Mouse (Mus musculus): ENCODE measurements around the gene Ano6.

- no peak for TF ChIP-seq EP300 (IDR thresholded peaks at IDR 0.05; ENCODE audit: low read depth)
- no peak for TF ChIP-seq CTCF (IDR thresholded peaks at IDR 0.05; ENCODE audit: low read depth)
Observed at GRCm38 (mm10) chr15:95907337-95907736, 116.7 kb downstream of the Ano6 start.
